Mouse (Mus musculus) liver, embryonic 14.5 days (tissue): ENCODE measurements around the gene Slc3a2. TPM values are rescaled to one million over a fixed set of nuclear protein-coding genes. Genes with fewer than 3 reads are reported as not detected.

Experiments
- ATAC-seq: fragments of 200-750 bp; cut with Nextera tagmentation; 2 replicates; pipeline ENCODE4 v1.8.0; 2017; ENCODE audit warnings: moderate number of reproducible peaks, mild to moderate bottlenecking, moderate library complexity; ENCODE audit not compliant: insufficient read depth
- DNase-seq, 3 experiments: peaks; one replicate each; pipeline ENCODE4 v3.0.0-alpha.2; 2012 to 2013; ENCODE audit warnings: low read depth in 3 of 3, low spot score in 3 of 3
- H3K27ac ChIP-seq: fragments of 300-500 bp; sonication (generic); 2 replicates; pipeline ENCODE4 v1.5.1; 2014; ENCODE audit warnings: moderate library complexity, mild to moderate bottlenecking, control low read depth, inconsistent platforms
- H3K27me3 ChIP-seq: fragments of 300-500 bp; sonication (generic); 2 replicates; pipeline ENCODE4 v1.6.1; 2014; ENCODE audit warnings: mild to moderate bottlenecking, low read length, moderate library complexity; ENCODE audit not compliant: control insufficient read depth, insufficient read depth
- H3K36me3 ChIP-seq: fragments of 300-500 bp; sonication (generic); replicated peaks from 2 replicates; pipeline ENCODE4 v1.6.1; 2014; ENCODE audit warnings: low read depth; ENCODE audit not compliant: control insufficient read depth, insufficient read depth
- H3K4me1 ChIP-seq, 2 experiments: fragments of 200-500 bp in 1 of 2; fragments of 300-500 bp in 1 of 2; sonication (generic) in 1 of 2; replicated peaks; 2 replicates each; pipeline ENCODE4 v1.6.1; 2012 to 2014; ENCODE audit warnings: antibody characterized with exemption in 1 of 2, inconsistent platforms in 1 of 2, low read length in 1 of 2; ENCODE audit not compliant: control insufficient read depth in 2 of 2, insufficient read depth in 2 of 2
- H3K4me2 ChIP-seq: fragments of 300-500 bp; sonication (generic); 2 replicates; pipeline ENCODE4 v1.6.1; 2014; ENCODE audit warnings: low read depth, mild to moderate bottlenecking, control low read depth, moderate library complexity
- H3K4me3 ChIP-seq, 2 experiments: fragments of 200-500 bp in 1 of 2; fragments of 300-500 bp in 1 of 2; sonication (generic) in 1 of 2; 2 replicates each; pipeline ENCODE4 v1.5.1; 2012 to 2014; ENCODE audit warnings: low read depth in 2 of 2, low read length in 2 of 2, mild to moderate bottlenecking in 2 of 2, control low read depth in 1 of 2, inconsistent platforms in 1 of 2, moderate library complexity in 1 of 2; ENCODE audit not compliant: insufficient read depth in 1 of 2
- H3K9ac ChIP-seq: fragments of 300-500 bp; sonication (generic); replicated peaks from 2 replicates; pipeline ENCODE4 v1.6.1; 2014; ENCODE audit warnings: mild to moderate bottlenecking, control low read depth, moderate library complexity
- H3K9me3 ChIP-seq: fragments of 300-500 bp; sonication (generic); 2 replicates; pipeline ENCODE4 v1.6.1; 2016; ENCODE audit warnings: low read length, mixed read lengths; ENCODE audit not compliant: control insufficient read depth
- CTCF ChIP-seq: IDR thresholded peaks from 2 replicates; pipeline ENCODE4 v1.5.1; 2016; ENCODE audit warnings: antibody characterized with exemption, low read depth, control low read depth
- EP300 ChIP-seq: IDR thresholded peaks from 2 replicates; pipeline ENCODE4 v1.6.1; 2016; ENCODE audit warnings: antibody characterized with exemption, low read depth
- WGBS: fragments of 180-500 bp; shearing (Covaris S2); extraction: QIAGEN DNeasy Blood & Tissue Kit; methylation state at CpG from one replicate; pipeline ENCODE4 v1.1.7; 2014; ENCODE audit not compliant: insufficient replicate concordance; 5-methylcytosine and 5-hydroxymethylcytosine counted together
- polyA plus RNA-seq, 2 experiments: library from polyadenylated mRNA; depleted of rRNA in 1 of 2; stranded (reverse) in 1 of 2; unstranded in 1 of 2; fragments of >200 nt; fragmentation: Nextera tagmentation in 1 of 2; extraction: Ambion mirVana in 1 of 2; gene quantifications; 2 replicates each; pipeline versions ENCODE4 v1.2.1 to v1.2.3; 2012 to 2014

Gene Slc3a2
- polyA plus RNA-seq, 2 experiments = 82.2 to 89.1 TPM

GRCm38 (mm10) chr19:8679031-8679779, 44.0 kb downstream of the Slc3a2 start:
- no peak for DNase-seq

DNA sequence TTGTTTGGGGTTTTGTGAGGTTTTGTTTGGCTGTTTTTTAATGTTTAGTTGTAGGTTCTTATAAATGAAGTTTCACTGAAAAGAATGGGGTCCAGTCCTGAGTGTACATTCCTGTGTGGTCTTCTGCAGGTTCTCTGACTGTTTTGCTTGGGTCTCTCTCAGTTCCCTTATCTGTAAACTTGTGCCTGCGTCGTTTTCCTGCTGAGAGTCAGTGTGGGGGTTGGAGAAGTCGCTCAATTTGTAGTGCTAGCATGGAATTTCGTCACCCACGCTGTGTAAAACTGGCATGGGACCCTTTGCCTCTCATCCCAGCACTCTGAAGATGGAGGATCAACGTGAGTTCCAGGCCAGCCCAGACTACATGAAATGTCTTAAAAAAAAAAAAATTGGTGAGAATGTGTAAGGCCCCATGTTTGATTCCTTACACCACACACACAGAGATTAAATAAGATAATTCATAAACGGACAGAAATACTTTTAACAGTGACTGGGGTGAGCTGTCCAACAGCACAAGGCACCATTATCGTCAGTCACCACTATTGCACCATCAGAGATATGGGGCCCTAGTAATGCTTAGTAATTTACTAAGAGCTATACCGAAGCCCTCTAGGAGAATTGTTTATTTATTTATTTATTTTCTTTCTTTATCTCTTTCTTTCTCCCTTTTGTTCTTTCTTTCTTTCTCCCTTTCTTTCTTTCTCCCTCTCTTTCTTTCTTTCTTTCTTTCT, 49.7 kb downstream of the Slc3a2 start:
- Histone ChIP-seq H3K4me3 (no peak overlapping the region), H3K9me3 (no peaks in the 10 kb centered on the region), H3K27me3 (no peaks in the 10 kb centered on the region), H3K36me3 (no peaks in the 10 kb centered on the region), H3K4me2 (peak overlapping the region; percentile 37), H3K4me1 (peaks cover 18 to 22% of the 10 kb centered on the region in 2 experiments), H3K27ac (peak overlapping the region; percentile 52), H3K9ac (peak overlapping the region; percentile 12; the same call in 1 of the 2 replicates)
- 14% methylated on average over 9 of the region's 9 CpGs for WGBS
- ATAC-seq = peak; percentile 69
- TF ChIP-seq CTCF (no peak), EP300 (no peak)
- no peak for DNase-seq

More at GRCm38 (mm10) chr19:8679031-8679779, 44.0 kb downstream of the Slc3a2 start:
- ATAC-seq = 0 out of 2 replicates have a peak, but pooled peaks have one; percentile 20
- 57% methylated on average over 18 of the region's 18 CpGs for WGBS
- Histone ChIP-seq H3K4me2 (peak overlapping the region; percentile 29; the same call in 1 of the 2 replicates), H3K4me3 (0 out of 4 replicates have a peak overlapping the region, but pooled peaks of 1 of the 2 experiments have one; percentile 10), H3K27me3 (no peaks in the 10 kb centered on the region), H3K4me1 (peaks cover 0 to 2% of the 10 kb centered on the region in 2 experiments; a peak in 1 of 4 replicates), H3K9me3 (no peaks in the 10 kb centered on the region), H3K27ac (no peak overlapping the region), H3K36me3 (no peaks in the 10 kb centered on the region), H3K9ac (no peak overlapping the region)
- no peak for TF ChIP-seq CTCF
- no peak for TF ChIP-seq EP300

GRCm38 (mm10) chr19:8672859-8673258, 50.3 kb downstream of the Slc3a2 start:
- DNase-seq (peak; percentile 24 to 32 (median 28)), ATAC-seq (peak; percentile 78)
- TF ChIP-seq EP300 (peak; percentile 78), CTCF (no peak)
- Histone ChIP-seq H3K9ac (peak overlapping the region; percentile 13; the same call in 1 of the 2 replicates), H3K4me3 (no peak overlapping the region), H3K9me3 (no peaks in the 10 kb centered on the region), H3K27ac (peak overlapping the region; percentile 52), H3K27me3 (no peaks in the 10 kb centered on the region), H3K36me3 (no peaks in the 10 kb centered on the region), H3K4me2 (peak overlapping the region; percentile 37), H3K4me1 (peaks cover 18 to 22% of the 10 kb centered on the region in 2 experiments)
- WGBS = 28% methylated on average over 3 of the region's 3 CpGs

DNA sequence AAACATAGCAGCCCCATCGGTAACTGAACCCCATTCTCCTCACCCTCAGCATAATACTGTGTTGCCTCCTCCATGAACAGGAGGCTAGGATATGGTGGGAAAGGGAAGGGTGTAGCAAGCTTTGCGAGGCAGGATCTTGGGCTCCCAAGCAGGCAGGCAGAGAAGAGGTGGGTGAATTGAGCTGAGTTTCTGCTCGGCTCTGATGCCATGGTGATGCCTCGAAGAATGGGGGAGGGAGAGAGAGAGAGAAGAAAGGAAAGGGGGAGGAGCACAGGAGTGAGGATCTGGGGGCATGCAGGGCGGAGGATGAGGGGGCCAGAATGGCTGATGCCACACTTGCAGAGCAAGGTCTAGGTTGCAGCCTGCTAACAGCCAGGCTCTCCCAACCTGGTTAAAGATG, 57.4 kb downstream of the Slc3a2 start:
- no peak overlapping the region for H3K9ac ChIP-seq
- no peaks in the 10 kb centered on the region for H3K9me3 ChIP-seq
- peaks cover 5% of the 10 kb centered on the region for H3K27me3 ChIP-seq
- no peak for ATAC-seq
- no peak overlapping the region for H3K4me3 ChIP-seq
- H3K27ac ChIP-seq = no peak overlapping the region
- H3K4me2 ChIP-seq = no peak overlapping the region
- TF ChIP-seq EP300 (no peak), CTCF (no peak)
- WGBS = 48% methylated on average over 5 of the region's 5 CpGs
- H3K4me1 ChIP-seq = peaks cover 6 to 17% of the 10 kb centered on the region in 2 experiments; a peak in 3 of 4 replicates
- DNase-seq = no peak
- no peaks in the 10 kb centered on the region for H3K36me3 ChIP-seq

DNA sequence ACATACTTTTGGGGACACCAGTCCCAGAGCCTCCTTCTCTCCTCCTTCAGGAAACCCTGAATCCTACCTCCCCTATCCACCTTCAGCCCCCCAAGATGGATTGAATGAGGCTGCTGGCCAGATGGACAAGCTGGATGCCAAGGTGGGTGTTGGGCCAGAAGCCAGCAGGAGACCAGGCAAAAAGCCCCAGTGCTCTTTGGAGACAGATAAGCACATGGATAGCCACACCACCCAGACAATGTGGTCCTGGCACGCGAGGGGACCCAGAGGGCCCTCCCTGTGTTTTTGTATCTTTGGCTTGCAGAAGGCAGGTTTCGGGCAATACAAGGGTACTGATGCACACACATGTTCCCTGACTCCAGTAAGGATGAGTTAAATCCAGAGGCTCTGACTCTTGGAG, 58.3 kb downstream of the Slc3a2 start:
- ATAC-seq = no peak
- no peak overlapping the region for H3K9ac ChIP-seq
- no peak for DNase-seq
- no peak overlapping the region for H3K27ac ChIP-seq
- 16% methylated on average over 3 of the region's 3 CpGs for WGBS
- no peak overlapping the region for H3K4me2 ChIP-seq
- peaks cover 5% of the 10 kb centered on the region for H3K27me3 ChIP-seq
- H3K36me3 ChIP-seq = no peaks in the 10 kb centered on the region
- H3K4me3 ChIP-seq = no peak overlapping the region
- H3K9me3 ChIP-seq = no peaks in the 10 kb centered on the region
- peaks cover 6 to 17% of the 10 kb centered on the region in 2 experiments; a peak in 3 of 4 replicates for H3K4me1 ChIP-seq
- TF ChIP-seq CTCF (no peak), EP300 (no peak)
